ENCODE assay signal across 27 mouse cellular contexts in genomic region chr15:82640201-82640600, GRCm38 (mm10). TPM values are rescaled to one million over a fixed set of nuclear protein-coding genes. Genes with fewer than 3 reads are reported as not detected.
DNase-seq lines count a peak whose midpoint lies in the region; ATAC-seq and TF ChIP-seq lines count a peak whose summit lies in the region.
"Had no signal": no experiment of that assay in that cellular context is flagged by ENCODE, and none has a peak within 500 bp of the region (broad histone marks: within the 10 kb centered on the region; RNA-seq: fewer than 3 reads in every experiment).

No protein-coding gene starts in this region.

- no peak overlapping the region for H3K9ac ChIP-seq in intestine, embryonic 14.5 days (ENCODE audit: low read length)
- no peak overlapping the region for H3K9ac ChIP-seq in intestine, embryonic 16.5 days (ENCODE audit: low read depth, low read length)
- H3K9ac ChIP-seq in liver, adult 2 months (ENCODE audit: low read depth, low read length): peak overlapping the region; percentile 83
- H3K9ac ChIP-seq: embryonic facial prominence, embryonic 12.5 days; forebrain, embryonic 13.5 days; forebrain, embryonic 15.5 days had no signal

- no peak for ATAC-seq in intestine, embryonic 14.5 days (replicated peaks; ENCODE audit: low FRiP score, low TSS enrichment, low read depth)
- no peak for ATAC-seq in intestine, embryonic 16.5 days
- ATAC-seq: forebrain, embryonic 13.5 days; forebrain, embryonic 15.5 days had no signal

- TF ChIP-seq CTCF in liver, adult 2 months (IDR thresholded peaks at IDR 0.05; ENCODE audit: low read depth, low read length): no peak

- H3K4me1 ChIP-seq in intestine, embryonic 14.5 days (replicated peaks; ENCODE audit: control insufficient read depth, insufficient read depth, low read length): 0 out of 2 replicates have a peak, but pooled peaks cover 6% of the 10 kb centered on the region
- peaks cover 7% of the 10 kb centered on the region; the same call in 1 of the 2 replicates for H3K4me1 ChIP-seq in intestine, embryonic 16.5 days (ENCODE audit: control insufficient read depth, insufficient read depth, low read length)
- peaks cover 28% of the 10 kb centered on the region for H3K4me1 ChIP-seq in liver, adult 2 months (ENCODE audit: control insufficient read depth, insufficient read depth, low read length)
- no peaks in the 10 kb centered on the region for H3K4me1 ChIP-seq in embryonic facial prominence, embryonic 10.5 days
- H3K4me1 ChIP-seq: embryonic facial prominence, embryonic 12.5 days; forebrain, embryonic 15.5 days had no signal

- WGBS in intestine, embryonic 14.5 days: 89% methylated on average over 7 of the region's 7 CpGs
- WGBS in intestine, embryonic 16.5 days: 93% methylated on average over 7 of the region's 7 CpGs
- WGBS in liver, adult 2 months: 86% methylated on average over 7 of the region's 7 CpGs
- WGBS in embryonic facial prominence, embryonic 10.5 days: 91% methylated on average over 7 of the region's 7 CpGs

- H3K9me3 ChIP-seq in intestine, embryonic 14.5 days (ENCODE audit: control insufficient read depth, low read length): no peaks in the 10 kb centered on the region
- no peaks in the 10 kb centered on the region for H3K9me3 ChIP-seq in intestine, embryonic 16.5 days (ENCODE audit: control insufficient read depth, low read length)
- H3K9me3 ChIP-seq in embryonic facial prominence, embryonic 10.5 days: no peaks in the 10 kb centered on the region
- H3K9me3 ChIP-seq: embryonic facial prominence, embryonic 12.5 days; forebrain, embryonic 13.5 days; forebrain, embryonic 15.5 days had no signal

- peaks cover 8% of the 10 kb centered on the region; the same call in 1 of the 2 replicates for H3K79me2 ChIP-seq in liver, adult 2 months (ENCODE audit: control insufficient read depth, insufficient read depth, low read length)

- peak; percentile 33 for DNase-seq in intestine, embryonic 14.5 days (ENCODE audit: low spot score)
- no peak for DNase-seq in liver, adult 2 months (ENCODE audit: extremely low read depth, low read depth, low spot score)
- DNase-seq in liver: no peak
- peak; percentile 2 for DNase-seq in embryonic facial prominence, embryonic 10.5 days (ENCODE audit: low spot score)
- DNase-seq in frontal cortex, postnatal 14 days (ENCODE audit: low spot score in 2 of 2): no peak
- DNase-seq: adrenal gland, adult 2 months; adrenal gland, postnatal 10 days; adrenal gland, postnatal 25 days; cerebellum, adult 11 months; cerebellum, adult 18-20 months; cerebellum, adult 8-10 months; cerebellum, adult 9-11 months; cerebellum, postnatal 14 days; cerebellum, postnatal 36 days; embryo, embryonic 11 days had no signal

- no peak overlapping the region for H3K4me2 ChIP-seq in intestine, embryonic 14.5 days (ENCODE audit: low read length)
- no peak overlapping the region for H3K4me2 ChIP-seq in intestine, embryonic 16.5 days (ENCODE audit: low read depth, low read length)
- H3K4me2 ChIP-seq: embryonic facial prominence, embryonic 12.5 days; forebrain, embryonic 13.5 days; forebrain, embryonic 15.5 days had no signal

- no peak overlapping the region for H3K4me3 ChIP-seq in intestine, embryonic 14.5 days (ENCODE audit: low read depth, low read length)
- no peak overlapping the region for H3K4me3 ChIP-seq in intestine, embryonic 16.5 days (ENCODE audit: low read length)
- H3K4me3 ChIP-seq in liver, adult 2 months (ENCODE audit: insufficient read depth, low read depth, low read length): peak overlapping the region; percentile 29
- no peak overlapping the region for H3K4me3 ChIP-seq in embryonic facial prominence, embryonic 10.5 days
- H3K4me3 ChIP-seq: embryonic facial prominence, embryonic 12.5 days; forebrain, embryonic 13.5 days; forebrain, embryonic 15.5 days had no signal

- no peaks in the 10 kb centered on the region for H3K36me3 ChIP-seq in intestine, embryonic 14.5 days (ENCODE audit: control insufficient read depth, insufficient read depth, low read length)
- H3K36me3 ChIP-seq in intestine, embryonic 16.5 days (ENCODE audit: control insufficient read depth, insufficient read depth, low read length): no peaks in the 10 kb centered on the region
- H3K36me3 ChIP-seq in liver, adult 2 months (ENCODE audit: control insufficient read depth, insufficient read depth, low read length): peaks cover 27% of the 10 kb centered on the region
- H3K36me3 ChIP-seq in embryonic facial prominence, embryonic 10.5 days (replicated peaks): no peaks in the 10 kb centered on the region
- H3K36me3 ChIP-seq: embryonic facial prominence, embryonic 12.5 days; forebrain, embryonic 15.5 days had no signal

- TF ChIP-seq POLR2A in liver, adult 2 months (IDR thresholded peaks at IDR 0.05; ENCODE audit: extremely low read depth, insufficient read depth, low read length): no peak

- no peaks in the 10 kb centered on the region for H3K27me3 ChIP-seq in intestine, embryonic 14.5 days (replicated peaks; ENCODE audit: control insufficient read depth, insufficient read depth, low read length)
- H3K27me3 ChIP-seq in intestine, embryonic 16.5 days (replicated peaks; ENCODE audit: control insufficient read depth, insufficient read depth, low read length): no peaks in the 10 kb centered on the region
- no peaks in the 10 kb centered on the region for H3K27me3 ChIP-seq in liver, adult 2 months (ENCODE audit: control insufficient read depth, insufficient read depth, low read length)
- H3K27me3 ChIP-seq in embryonic facial prominence, embryonic 10.5 days (replicated peaks; ENCODE audit: low read depth, poor library complexity, severe bottlenecking): no peaks in the 10 kb centered on the region
- H3K27me3 ChIP-seq: embryonic facial prominence, embryonic 12.5 days; forebrain, embryonic 13.5 days; forebrain, embryonic 15.5 days had no signal

- no peak overlapping the region for H3K27ac ChIP-seq in intestine, embryonic 14.5 days (ENCODE audit: low read depth)
- H3K27ac ChIP-seq in intestine, embryonic 16.5 days (ENCODE audit: low read length): no peak overlapping the region
- peak overlapping the region; percentile 95 for H3K27ac ChIP-seq in liver, adult 2 months (replicated peaks; ENCODE audit: insufficient read depth, low read depth, low read length)
- no peak overlapping the region for H3K27ac ChIP-seq in embryonic facial prominence, embryonic 10.5 days (replicated peaks)
- H3K27ac ChIP-seq: embryonic facial prominence, embryonic 12.5 days; forebrain, embryonic 13.5 days; forebrain, embryonic 15.5 days had no signal

RNA-seq across cellular contexts. Expression of gene Cyp2d34, which starts 19.5 kb away (rescaled TPM):
- polyA plus RNA-seq in intestine, embryonic 14.5 days (2014; fragmentation: Nextera tagmentation; extraction: Ambion mirVana): not detected in 2 replicates
- polyA plus RNA-seq in intestine, embryonic 16.5 days (2015; fragmentation: Nextera tagmentation; extraction: Ambion mirVana): 0.18 TPM in 1 of 2 replicates, not detected in the other
- total RNA-seq in liver, adult 2 months (2014; rRNA removed): not detected in 2 replicates
- polyA plus RNA-seq in liver, adult 2 months (2012; rRNA removed): 0.06 and 0.17 TPM in 2 replicates
- not detected in 2 replicates for polyA plus RNA-seq in embryonic facial prominence, embryonic 10.5 days (2016; fragmentation: Nextera tagmentation; extraction: Ambion mirVana)
- total RNA-seq: adrenal gland, adult 2 months; adrenal gland, postnatal 10 days; adrenal gland, postnatal 25 days; adrenal gland, postnatal 4 days; common myeloid progenitor, adult 5-6 weeks; ES-E14; MEL had no signal
- polyA plus RNA-seq: adrenal gland, adult 2 months; brain, embryonic 14.5 days; C2C12; embryonic facial prominence, embryonic 12.5 days; embryonic facial prominence, embryonic 14.5 days; forebrain, embryonic 11.5 days; forebrain, embryonic 13.5 days; forebrain, embryonic 15.5 days had no signal

Comparison
In these comparisons a context has a peak if more than half of its experiments do, and no peak if none do; other contexts are left out.
1. DNase-seq: peak in intestine, embryonic 14.5 days (single experiment) and embryonic facial prominence, embryonic 10.5 days (single experiment); none in liver, adult 2 months (single experiment), liver (single experiment) and frontal cortex, postnatal 14 days (0 of 2).